Mouse (Mus musculus): ENCODE data around the gene Krtap22-2.
"Not testable (repeated sequence)": the region's sequence is repeated elsewhere in the genome, so short reads cannot be mapped to it uniquely, and the experiment has no call there.

Gene Krtap22-2

DNA sequence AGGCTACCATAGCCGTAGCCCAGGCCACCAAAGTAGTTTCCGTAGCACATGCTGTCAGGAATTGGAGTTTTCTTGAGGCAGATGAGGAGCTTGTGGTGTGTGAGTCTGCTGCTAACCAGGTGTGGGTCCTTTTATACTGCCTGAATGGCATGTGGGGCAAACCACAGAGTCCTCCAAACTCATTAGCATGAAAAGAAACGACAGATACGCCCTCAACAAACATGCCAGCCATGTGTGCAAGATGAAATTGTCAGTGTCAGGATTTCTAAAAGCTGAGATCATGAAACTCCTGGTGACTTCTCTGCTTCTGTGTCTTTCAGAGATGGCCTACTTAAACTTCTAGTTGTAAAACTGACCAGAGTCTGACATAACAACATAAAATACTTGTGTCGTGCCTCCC is at the start of gene Krtap22-2:
Krtap22-2 (minus strand) TSS at position 101 of the 400 bp plus-strand sequence.
- no peak for DNase-seq (ENCODE audit: low read depth)

- DNase-seq (ENCODE audit: low read depth), result no peak
Measured at GRCm38 (mm10) chr16:89047783-89048182, 37.2 kb upstream of the Krtap22-2 start, which contains the start of gene Krtap6-5. TSS of gene Krtap6-5 (minus strand) at chr16:89047883.

DNA sequence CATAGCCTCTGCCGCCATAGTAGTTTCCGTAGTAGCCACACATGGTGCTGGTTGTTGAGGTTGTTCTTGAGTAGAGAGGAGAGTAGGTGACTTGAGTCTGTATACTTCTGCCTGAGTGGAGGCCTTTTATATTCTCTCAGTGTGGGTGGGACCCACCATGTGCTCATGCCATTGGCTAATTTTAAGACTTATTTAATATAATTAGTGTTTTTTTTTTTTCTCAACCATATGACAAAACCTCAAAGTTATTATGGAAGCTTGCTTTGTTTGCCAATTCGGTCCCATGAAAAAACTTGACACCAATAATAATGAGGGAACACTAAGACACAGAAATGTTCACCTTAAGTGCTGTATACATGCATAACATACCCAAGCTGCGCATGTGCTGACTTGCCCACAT is 30.8 kb upstream of the Krtap22-2 start, which contains the start of gene Gm10228:
Gm10228 (minus strand) TSS at position 101 of the 400 bp plus-strand sequence.
- not testable (repeated sequence) for DNase-seq (ENCODE audit: low read depth)

GRCm38 (mm10) chr16:89031399-89031798 is 20.8 kb upstream of the Krtap22-2 start, which contains the start of gene Krtap6-1:
TSS of gene Krtap6-1 (plus strand) at chr16:89031699.
- not testable (repeated sequence) for DNase-seq (ENCODE audit: low read depth)

GRCm38 (mm10) chr16:89014984-89015383 is 4.4 kb upstream of the Krtap22-2 start, which contains the start of gene Gm10229:
TSS of gene Gm10229 (plus strand) at chr16:89015284.
- DNase-seq (ENCODE audit: low read depth), result not testable (repeated sequence)

- no peak for DNase-seq (ENCODE audit: low read depth)
Measured at GRCm38 (mm10) chr16:89013973-89014372, 3.4 kb upstream of the Krtap22-2 start.

GRCm38 (mm10) chr16:88962773-88963172 is 47.8 kb downstream of the Krtap22-2 start, which contains the start of gene Krtap16-3:
TSS of gene Krtap16-3 (minus strand) at chr16:88962873.
- no peak for DNase-seq (ENCODE audit: low read depth)
